Mouse (Mus musculus) ES-E14 (cell line): ENCODE results near the gene Sppl2b. TPM values are rescaled to one million over a fixed set of nuclear protein-coding genes. Genes with fewer than 3 reads are reported as not detected.
"Not testable (repeated sequence)": the region's sequence is repeated elsewhere in the genome, so short reads cannot be mapped to it uniquely, and the experiment has no call there.

Experiments used
- DNase-seq: peaks from one replicate; pipeline ENCODE4 v3.0.0-alpha.2; 2013; ENCODE audit warnings: low read depth, low spot score
- H3K27ac ChIP-seq: 2 replicates; pipeline ENCODE4 v1.5.1; 2012; ENCODE audit warnings: low read depth, mild to moderate bottlenecking, low read length, moderate library complexity, mixed read lengths; ENCODE audit not compliant: poor library complexity, insufficient read depth, severe bottlenecking
- H3K36me3 ChIP-seq: 2 replicates; pipeline ENCODE4 v1.6.1; 2012; ENCODE audit warnings: mild to moderate bottlenecking, low read length, moderate library complexity, mixed read lengths; ENCODE audit not compliant: control insufficient read depth, poor library complexity, insufficient read depth, severe bottlenecking
- H3K4me1 ChIP-seq, 2 experiments: fragments of 150-350 bp in 1 of 2; sonication (generic) in 1 of 2; 2 replicates each; pipeline ENCODE4 v1.6.1; 2012; ENCODE audit warnings: low read length in 2 of 2, mild to moderate bottlenecking in 1 of 2, mixed read lengths in 1 of 2; ENCODE audit not compliant: control insufficient read depth in 2 of 2, insufficient read depth in 2 of 2, poor library complexity in 1 of 2
- H3K4me3 ChIP-seq, 2 experiments: fragments of 150-350 bp in 1 of 2; sonication (generic) in 1 of 2; 2 replicates each; pipeline ENCODE4 v1.5.1; 2012; ENCODE audit warnings: low read length in 2 of 2, low read depth in 1 of 2, mild to moderate bottlenecking in 1 of 2, mixed read lengths in 1 of 2; ENCODE audit not compliant: insufficient read depth in 1 of 2, poor library complexity in 1 of 2, severe bottlenecking in 1 of 2
- H3K9ac ChIP-seq: 2 replicates; pipeline ENCODE4 v1.6.1; 2012; ENCODE audit warnings: low read depth, mild to moderate bottlenecking, low read length, mixed read lengths; ENCODE audit not compliant: poor library complexity, insufficient read depth, severe bottlenecking
- H3K9me3 ChIP-seq: fragments of 150-350 bp; sonication (generic); 2 replicates; pipeline ENCODE4 v1.6.1; 2012; ENCODE audit warnings: low read depth, mild to moderate bottlenecking, low read length; ENCODE audit not compliant: control insufficient read depth, insufficient read depth
- CHD2 ChIP-seq: IDR thresholded peaks from 2 replicates; pipeline ENCODE4 v1.6.1; 2014; ENCODE audit warnings: mild to moderate bottlenecking, low read depth, low read length, inconsistent platforms
- HCFC1 ChIP-seq: IDR thresholded peaks from 2 replicates; pipeline ENCODE4 v1.6.1; 2012; ENCODE audit warnings: low read length, inconsistent platforms, borderline replicate concordance; ENCODE audit not compliant: insufficient read depth
- MAFK ChIP-seq: IDR thresholded peaks from 2 replicates; pipeline ENCODE4 v1.6.1; 2014; ENCODE audit warnings: mild to moderate bottlenecking, low read depth, low read length, inconsistent platforms; ENCODE audit not compliant: insufficient read depth
- ZC3H11A ChIP-seq: IDR thresholded peaks from 2 replicates; pipeline ENCODE4 v1.6.1; 2012; ENCODE audit warnings: low read depth, mild to moderate bottlenecking, inconsistent platforms, low read length, borderline replicate concordance
- ZNF384 ChIP-seq: IDR thresholded peaks from 2 replicates; pipeline ENCODE4 v1.6.1; 2012; ENCODE audit warnings: low read depth, low read length, inconsistent platforms
- in situ Hi-C, 2 experiments: fragments of 600-800 bp; cut with MboI; formaldehyde crosslinking; loops; one replicate each; pipeline ENCODE4 v1.15.1; 2025; ENCODE audit warnings: low sequenced_read_pairs in 2 of 2, inconsistent platforms in 1 of 2; ENCODE audit not compliant: unreplicated experiment in 2 of 2
- total RNA-seq: library from RNA; depleted of rRNA; stranded (reverse); fragments of 300-350 nt; gene quantifications from 2 replicates; pipeline ENCODE4 v1.2.3, GENCODE M21; 2012

The Sppl2b gene
- total RNA-seq, 1 experiment = 38.9 TPM

DNA sequence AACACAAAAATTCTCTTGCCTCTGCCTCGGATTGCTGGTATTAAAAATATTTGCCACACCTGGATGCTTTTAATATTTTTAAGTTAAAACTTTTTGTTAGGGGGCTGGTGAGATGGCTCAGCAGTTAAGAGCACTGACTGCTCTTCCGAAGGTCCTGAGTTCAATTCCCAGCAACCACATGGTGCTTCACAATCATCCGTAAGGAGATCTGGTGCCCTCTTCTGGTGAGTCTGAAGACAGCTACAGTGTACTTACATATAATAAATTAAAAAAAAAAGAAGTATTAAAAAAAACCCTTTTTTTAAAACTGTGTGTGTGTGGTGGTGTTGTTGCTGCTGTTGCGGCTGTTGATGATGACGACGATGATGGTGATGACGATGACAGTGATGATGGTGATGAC is 37.1 kb upstream of the Sppl2b start:
- H3K4me1 ChIP-seq, H3K9me3 ChIP-seq, H3K4me3 ChIP-seq, DNase-seq, H3K9ac ChIP-seq, H3K27ac ChIP-seq, in situ Hi-C loops, H3K36me3 ChIP-seq: not testable (repeated sequence)
- TF ChIP-seq ZNF384 = peak; percentile 57; the same call in 1 of the 2 replicates

DNA sequence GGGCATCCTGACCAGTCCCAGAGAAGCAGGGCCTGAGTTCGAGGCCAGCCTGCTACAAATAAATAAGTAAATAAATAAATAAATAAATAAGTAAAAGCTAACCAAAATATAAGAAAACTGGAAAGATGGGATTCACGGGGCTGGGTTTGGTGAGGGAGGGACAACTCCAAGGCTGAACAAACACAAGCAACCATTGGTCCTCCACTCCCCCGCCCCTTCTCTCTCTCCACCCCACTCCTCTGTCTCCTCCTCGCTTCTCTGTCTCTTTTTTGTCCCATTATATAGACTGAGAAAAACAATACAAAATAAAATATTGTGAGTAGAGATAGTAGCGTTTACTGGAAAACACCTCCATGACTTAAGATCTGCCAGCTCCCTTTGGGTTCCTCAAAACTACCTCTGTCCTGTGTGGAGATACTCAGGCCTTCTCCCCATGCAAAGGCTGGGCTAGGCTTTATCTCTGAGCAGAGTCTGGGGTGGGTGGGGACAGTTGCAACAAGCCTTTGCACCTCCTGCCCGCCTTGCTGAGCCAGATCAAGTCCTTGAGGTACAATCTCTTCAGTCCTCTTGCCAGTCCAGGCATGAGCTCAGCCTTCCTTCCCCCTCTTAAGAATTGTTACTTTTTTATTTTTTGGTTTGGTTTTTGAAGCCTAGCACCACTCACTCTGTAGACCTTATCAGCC is 36.3 kb upstream of the Sppl2b start:
- Histone ChIP-seq H3K9ac (no peak overlapping the region), H3K4me3 (no peak overlapping the region), H3K4me1 (peaks cover 0 to 3% of the 10 kb centered on the region in 2 experiments; a peak in 1 of 4 replicates), H3K27ac (no peak overlapping the region), H3K9me3 (no peaks in the 10 kb centered on the region), H3K36me3 (no peaks in the 10 kb centered on the region)
- in situ Hi-C loops = no loop called here
- TF ChIP-seq CHD2 (no peak), ZC3H11A (no peak), HCFC1 (no peak), MAFK (no peak), ZNF384 (no peak)
- no peak for DNase-seq

DNA sequence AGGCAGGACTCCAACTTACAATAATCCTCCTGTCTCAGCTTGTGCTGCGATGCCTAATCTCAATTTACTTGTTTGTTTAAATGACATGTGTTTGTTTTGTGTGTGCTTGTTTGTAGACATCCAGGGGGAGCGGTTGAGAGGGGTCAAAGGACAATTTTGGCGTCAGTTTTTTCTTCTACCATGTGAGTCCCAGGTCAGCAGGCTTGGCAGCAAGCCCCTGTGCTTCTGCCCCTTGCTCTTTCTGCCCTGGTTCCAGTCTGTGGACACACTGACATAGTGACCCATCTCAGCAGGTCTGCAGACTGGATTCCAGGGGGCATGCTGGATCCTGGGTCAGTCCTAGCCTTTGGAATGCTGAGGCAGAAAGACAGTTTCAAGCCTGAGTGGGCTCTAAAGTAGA is 35.7 kb upstream of the Sppl2b start:
- in situ Hi-C loops = no loop called here

DNA sequence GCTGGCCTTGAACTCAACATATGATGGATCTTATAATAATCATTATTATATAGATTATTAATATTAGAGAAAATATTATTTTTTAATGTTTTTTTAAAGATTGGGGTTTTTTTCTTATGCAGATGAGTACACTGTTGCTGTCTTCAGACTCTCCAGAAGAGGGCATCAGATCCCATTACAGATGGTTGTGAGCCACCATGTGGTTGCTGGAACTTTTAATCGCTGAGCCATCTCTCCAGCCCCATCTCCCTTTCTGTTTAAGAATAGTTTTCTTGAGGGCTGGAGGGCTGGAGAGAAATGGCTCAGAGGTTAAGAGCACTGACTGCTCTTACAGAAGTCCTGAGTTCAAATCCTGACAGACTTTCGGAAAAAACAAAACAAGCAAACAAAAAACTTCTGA is 33.1 kb upstream of the Sppl2b start:
- no peaks in the 10 kb centered on the region for H3K36me3 ChIP-seq
- H3K27ac ChIP-seq = no peak overlapping the region
- H3K9ac ChIP-seq = no peak overlapping the region
- H3K9me3 ChIP-seq = no peaks in the 10 kb centered on the region
- no peak for DNase-seq
- in situ Hi-C loops = no loop called here
- no peak for TF ChIP-seq CHD2
- TF ChIP-seq ZNF384 = peak; percentile 57; the same call in 1 of the 2 replicates
- TF ChIP-seq HCFC1 = no peak
- TF ChIP-seq MAFK = 0 out of 2 replicates have a peak, but pooled peaks have one; percentile 11
- peak; percentile 31; the same call in 1 of the 2 replicates for TF ChIP-seq ZC3H11A
- no peak overlapping the region for H3K4me3 ChIP-seq
- H3K4me1 ChIP-seq = peaks cover 0 to 3% of the 10 kb centered on the region in 2 experiments; a peak in 2 of 4 replicates

More for the DNA sequence above, 35.7 kb upstream of the Sppl2b start:
- Histone ChIP-seq H3K36me3 (no peaks in the 10 kb centered on the region), H3K9me3 (no peaks in the 10 kb centered on the region), H3K4me3 (no peak overlapping the region), H3K4me1 (peaks cover 0 to 3% of the 10 kb centered on the region in 2 experiments; a peak in 1 of 4 replicates), H3K9ac (no peak overlapping the region), H3K27ac (no peak overlapping the region)
- TF ChIP-seq MAFK (no peak), ZNF384 (no peak), HCFC1 (no peak), ZC3H11A (no peak), CHD2 (no peak)
- no peak for DNase-seq
